Mouse (Mus musculus): Measurements from ENCODE around the gene Ctsd. TPM values are rescaled to one million over a fixed set of nuclear protein-coding genes. Genes with fewer than 3 reads are reported as not detected.
"Not testable (repeated sequence)": the region's sequence is repeated elsewhere in the genome, so short reads cannot be mapped to it uniquely, and the experiment has no call there.

The Ctsd gene
- polyA plus RNA-seq, 1 experiment, result 253 TPM

GRCm38 (mm10) chr7:142415314-142415713 is 27.5 kb upstream of the Ctsd start:
- Histone ChIP-seq H3K4me3 (ENCODE audit: low read depth, low read length) (no peak overlapping the region), H3K27me3 (ENCODE audit: control insufficient read depth, insufficient read depth, low read length) (no peaks in the 10 kb centered on the region), H3K27ac (ENCODE audit: insufficient read depth, low read depth, low read length) (no peak overlapping the region), H3K4me1 (ENCODE audit: control insufficient read depth, insufficient read depth, insufficient read length, low read length) (no peaks in the 10 kb centered on the region), H3K36me3 (ENCODE audit: control insufficient read depth, insufficient read depth, low read length) (no peaks in the 10 kb centered on the region)
- TF ChIP-seq CTCF (IDR thresholded peaks at IDR 0.05; ENCODE audit: extremely low read depth, insufficient read length, insufficient replicate concordance, low read depth, low read length) (no peak), POLR2A (IDR thresholded peaks at IDR 0.05; ENCODE audit: low read depth, low read length) (no peak)
- WGBS, result 35% methylated on average over 4 of the region's 4 CpGs

GRCm38 (mm10) chr7:142413285-142413684 is 25.4 kb upstream of the Ctsd start:
- TF ChIP-seq POLR2A (IDR thresholded peaks at IDR 0.05; ENCODE audit: low read depth, low read length) (no peak), CTCF (IDR thresholded peaks at IDR 0.05; ENCODE audit: extremely low read depth, insufficient read length, insufficient replicate concordance, low read depth, low read length) (no peak)
- no peaks in the 10 kb centered on the region for H3K36me3 ChIP-seq (ENCODE audit: control insufficient read depth, insufficient read depth, low read length)
- WGBS, result 67% methylated on average over 6 of the region's 6 CpGs
- H3K27me3 ChIP-seq (ENCODE audit: control insufficient read depth, insufficient read depth, low read length), result no peaks in the 10 kb centered on the region
- no peak overlapping the region for H3K27ac ChIP-seq (ENCODE audit: insufficient read depth, low read depth, low read length)
- H3K4me3 ChIP-seq (ENCODE audit: low read depth, low read length), result no peak overlapping the region
- no peaks in the 10 kb centered on the region for H3K4me1 ChIP-seq (ENCODE audit: control insufficient read depth, insufficient read depth, insufficient read length, low read length)

GRCm38 (mm10) chr7:142409603-142410002 is 21.8 kb upstream of the Ctsd start:
- Histone ChIP-seq H3K4me1 (ENCODE audit: control insufficient read depth, insufficient read depth, insufficient read length, low read length) (no peaks in the 10 kb centered on the region), H3K27ac (ENCODE audit: insufficient read depth, low read depth, low read length) (no peak overlapping the region), H3K36me3 (ENCODE audit: control insufficient read depth, insufficient read depth, low read length) (no peaks in the 10 kb centered on the region), H3K4me3 (ENCODE audit: low read depth, low read length) (no peak overlapping the region), H3K27me3 (ENCODE audit: control insufficient read depth, insufficient read depth, low read length) (no peaks in the 10 kb centered on the region)
- WGBS, result 66% methylated on average over 3 of the region's 3 CpGs
- no peak for TF ChIP-seq CTCF (IDR thresholded peaks at IDR 0.05; ENCODE audit: extremely low read depth, insufficient read length, insufficient replicate concordance, low read depth, low read length)
- TF ChIP-seq POLR2A (IDR thresholded peaks at IDR 0.05; ENCODE audit: low read depth, low read length), result no peak

DNA sequence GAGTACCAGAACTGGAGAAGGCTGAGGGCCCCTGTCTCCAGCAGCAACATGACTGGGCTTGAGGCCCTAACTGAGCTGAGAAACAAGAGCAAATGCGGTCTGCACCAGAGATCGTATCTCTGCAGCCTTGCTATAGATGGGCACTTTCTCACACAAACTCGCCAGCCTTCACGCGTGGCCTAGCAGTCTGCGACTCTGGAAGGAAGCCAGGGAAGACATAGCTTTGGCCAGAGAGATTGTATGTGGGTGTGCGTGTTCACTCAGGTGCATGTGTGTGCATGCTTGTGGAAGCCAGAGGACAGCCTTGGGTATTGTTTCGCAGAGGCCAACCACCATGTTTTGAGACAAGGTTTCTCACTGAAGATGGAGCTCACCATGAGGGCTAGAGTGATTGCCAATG is 20.8 kb upstream of the Ctsd start:
- no peak overlapping the region for H3K27ac ChIP-seq (ENCODE audit: insufficient read depth, low read depth, low read length)
- no peak overlapping the region for H3K4me3 ChIP-seq (ENCODE audit: low read depth, low read length)
- WGBS, result 93% methylated on average over 8 of the region's 8 CpGs
- no peaks in the 10 kb centered on the region for H3K4me1 ChIP-seq (ENCODE audit: control insufficient read depth, insufficient read depth, insufficient read length, low read length)
- TF ChIP-seq POLR2A (IDR thresholded peaks at IDR 0.05; ENCODE audit: low read depth, low read length) (no peak), CTCF (IDR thresholded peaks at IDR 0.05; ENCODE audit: extremely low read depth, insufficient read length, insufficient replicate concordance, low read depth, low read length) (no peak)
- no peaks in the 10 kb centered on the region for H3K36me3 ChIP-seq (ENCODE audit: control insufficient read depth, insufficient read depth, low read length)
- no peaks in the 10 kb centered on the region for H3K27me3 ChIP-seq (ENCODE audit: control insufficient read depth, insufficient read depth, low read length)

DNA sequence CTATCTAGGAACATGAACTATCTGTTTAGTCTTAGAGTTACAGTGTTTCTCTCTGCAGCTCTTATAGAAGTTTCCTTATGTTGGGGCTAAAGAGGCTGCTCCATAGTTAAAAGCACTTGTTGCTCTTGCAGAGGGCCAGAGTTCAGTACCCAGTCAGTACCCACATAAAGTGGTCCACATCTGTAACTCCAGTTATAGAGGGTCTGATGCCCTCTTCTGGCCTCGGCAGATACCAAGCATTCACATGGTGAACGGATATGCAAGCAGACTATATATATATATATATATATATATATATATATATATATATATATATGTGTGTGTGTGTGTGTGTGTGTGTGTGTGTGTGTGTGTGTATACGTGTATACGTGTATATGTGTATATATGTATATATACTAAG is 20.1 kb upstream of the Ctsd start:
- no peaks in the 10 kb centered on the region for H3K27me3 ChIP-seq (ENCODE audit: control insufficient read depth, insufficient read depth, low read length)
- WGBS, result 68% methylated on average over 4 of the region's 4 CpGs
- H3K27ac ChIP-seq (ENCODE audit: insufficient read depth, low read depth, low read length), result no peak overlapping the region
- H3K36me3 ChIP-seq (ENCODE audit: control insufficient read depth, insufficient read depth, low read length), result no peaks in the 10 kb centered on the region
- TF ChIP-seq POLR2A (IDR thresholded peaks at IDR 0.05; ENCODE audit: low read depth, low read length), result no peak
- TF ChIP-seq CTCF (IDR thresholded peaks at IDR 0.05; ENCODE audit: extremely low read depth, insufficient read length, insufficient replicate concordance, low read depth, low read length), result no peak
- no peak overlapping the region for H3K4me3 ChIP-seq (ENCODE audit: low read depth, low read length)
- H3K4me1 ChIP-seq (ENCODE audit: control insufficient read depth, insufficient read depth, insufficient read length, low read length), result no peaks in the 10 kb centered on the region

DNA sequence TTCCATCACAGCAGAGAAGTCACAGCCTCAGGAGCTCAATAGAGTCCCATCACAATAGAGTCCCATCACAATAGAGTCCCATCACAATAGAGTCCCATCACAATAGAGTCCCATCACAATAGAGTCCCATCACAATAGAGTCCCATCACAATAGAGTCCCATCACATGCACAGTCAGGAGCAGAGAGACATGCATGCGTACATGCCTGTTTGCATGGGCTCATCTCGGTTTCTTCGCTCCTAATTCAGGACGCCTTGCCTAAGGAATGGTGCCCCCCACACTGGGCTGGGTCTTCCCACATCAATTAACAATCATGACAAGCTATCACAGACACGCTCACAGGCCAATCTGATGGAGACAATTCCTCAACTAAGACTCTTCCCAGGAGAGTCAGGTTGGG is 17.3 kb upstream of the Ctsd start:
- WGBS, result 93% methylated on average over 5 of the region's 5 CpGs
- H3K4me1 ChIP-seq (ENCODE audit: control insufficient read depth, insufficient read depth, insufficient read length, low read length); H3K27me3 ChIP-seq (ENCODE audit: control insufficient read depth, insufficient read depth, low read length); H3K4me3 ChIP-seq (ENCODE audit: low read depth, low read length); H3K27ac ChIP-seq (ENCODE audit: insufficient read depth, low read depth, low read length); H3K36me3 ChIP-seq (ENCODE audit: control insufficient read depth, insufficient read depth, low read length): not testable (repeated sequence)

DNA sequence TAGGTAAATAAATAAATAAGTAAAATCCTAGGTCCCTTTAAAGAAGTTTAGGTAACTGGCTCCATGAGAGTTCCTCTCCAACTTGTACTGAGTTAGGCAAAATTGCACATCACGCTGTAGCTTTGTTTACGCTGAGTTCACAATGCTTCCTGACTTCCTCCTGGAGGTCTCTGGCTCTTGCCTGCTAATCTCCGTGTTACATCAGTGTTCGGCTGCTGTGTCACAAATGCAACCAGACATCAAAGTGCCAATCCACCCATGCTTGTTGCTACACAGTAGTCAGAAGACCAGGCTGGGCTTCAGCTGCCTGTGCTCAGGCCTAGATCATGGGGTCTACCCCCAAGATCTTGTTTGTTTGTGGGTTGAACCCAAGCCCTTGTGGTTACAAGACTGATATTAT is 15.8 kb upstream of the Ctsd start:
- Histone ChIP-seq H3K4me3 (ENCODE audit: low read depth, low read length) (no peak overlapping the region), H3K27me3 (ENCODE audit: control insufficient read depth, insufficient read depth, low read length) (no peaks in the 10 kb centered on the region), H3K36me3 (ENCODE audit: control insufficient read depth, insufficient read depth, low read length) (no peaks in the 10 kb centered on the region), H3K27ac (ENCODE audit: insufficient read depth, low read depth, low read length) (no peak overlapping the region), H3K4me1 (ENCODE audit: control insufficient read depth, insufficient read depth, insufficient read length, low read length) (peaks cover 2% of the 10 kb centered on the region; the same call in 1 of the 2 replicates)
- 62% methylated on average over 4 of the region's 4 CpGs for WGBS
- TF ChIP-seq CTCF (IDR thresholded peaks at IDR 0.05; ENCODE audit: extremely low read depth, insufficient read length, insufficient replicate concordance, low read depth, low read length), result no peak
- no peak for TF ChIP-seq POLR2A (IDR thresholded peaks at IDR 0.05; ENCODE audit: low read depth, low read length)

GRCm38 (mm10) chr7:142400750-142401142 is 12.9 kb upstream of the Ctsd start:
- Histone ChIP-seq H3K36me3 (ENCODE audit: control insufficient read depth, insufficient read depth, low read length) (no peaks in the 10 kb centered on the region), H3K27me3 (ENCODE audit: control insufficient read depth, insufficient read depth, low read length) (no peaks in the 10 kb centered on the region), H3K4me3 (ENCODE audit: low read depth, low read length) (no peak overlapping the region), H3K4me1 (ENCODE audit: control insufficient read depth, insufficient read depth, insufficient read length, low read length) (peaks cover 5% of the 10 kb centered on the region; the same call in 1 of the 2 replicates), H3K27ac (ENCODE audit: insufficient read depth, low read depth, low read length) (no peak overlapping the region)
- WGBS, result 58% methylated on average over 7 of the region's 7 CpGs
- TF ChIP-seq CTCF (IDR thresholded peaks at IDR 0.05; ENCODE audit: extremely low read depth, insufficient read length, insufficient replicate concordance, low read depth, low read length), result no peak
- no peak for TF ChIP-seq POLR2A (IDR thresholded peaks at IDR 0.05; ENCODE audit: low read depth, low read length)

All from small intestine, adult 2 months (tissue).